Mouse (Mus musculus): ENCODE measurements around the gene Arhgef26.

- TF ChIP-seq TAL1 (IDR thresholded peaks at IDR 0.05; ENCODE audit: low read length): no peak
- TF ChIP-seq GATA1 (IDR thresholded peaks at IDR 0.05; ENCODE audit: low read length): no peak
Measured at GRCm38 (mm10) chr3:62449871-62450496, 111.8 kb downstream of the Arhgef26 start.

Data from erythroblast, embryonic 14.5 days (primary cell).